Mouse (Mus musculus) lung, embryonic 16.5 days (tissue): Measurements from ENCODE around the gene Prr15. TPM values are rescaled to one million over a fixed set of nuclear protein-coding genes. Genes with fewer than 3 reads are reported as not detected.

Source experiments
- ATAC-seq: fragments of 200-750 bp; cut with Nextera tagmentation; 2 replicates; pipeline ENCODE4 v1.8.0; 2017; ENCODE audit warnings: low read depth, mild to moderate bottlenecking, moderate library complexity
- H3K27ac ChIP-seq: fragments of 300-500 bp; sonication (generic); 2 replicates; pipeline ENCODE4 v1.5.1; 2014; ENCODE audit warnings: mild to moderate bottlenecking, control low read depth, low read length
- H3K27me3 ChIP-seq: fragments of 300-500 bp; sonication (generic); 2 replicates; pipeline ENCODE4 v1.6.1; 2014; ENCODE audit warnings: low read depth, low read length, mixed read lengths; ENCODE audit not compliant: control insufficient read depth, insufficient read depth
- H3K36me3 ChIP-seq: fragments of 300-500 bp; sonication (generic); 2 replicates; pipeline ENCODE4 v1.6.1; 2014; ENCODE audit warnings: low read length; ENCODE audit not compliant: control insufficient read depth, insufficient read depth
- H3K4me1 ChIP-seq: fragments of 300-500 bp; sonication (generic); replicated peaks from 2 replicates; pipeline ENCODE4 v1.6.1; 2014; ENCODE audit warnings: low read length, mixed read lengths; ENCODE audit not compliant: control insufficient read depth, insufficient read depth
- H3K4me2 ChIP-seq: fragments of 300-500 bp; sonication (generic); 2 replicates; pipeline ENCODE4 v1.6.1; 2014; ENCODE audit warnings: low read depth, low read length, control low read depth
- H3K4me3 ChIP-seq: fragments of 300-500 bp; sonication (generic); 2 replicates; pipeline ENCODE4 v1.5.1; 2014; ENCODE audit warnings: mild to moderate bottlenecking, low read length, control low read depth
- H3K9ac ChIP-seq: fragments of 300-500 bp; sonication (generic); 2 replicates; pipeline ENCODE4 v1.6.1; 2014; ENCODE audit warnings: low read length, control low read depth
- H3K9me3 ChIP-seq: fragments of 300-500 bp; sonication (generic); 2 replicates; pipeline ENCODE4 v1.6.1; 2016; ENCODE audit warnings: low read length; ENCODE audit not compliant: control insufficient read depth
- WGBS: fragments of 180-500 bp; shearing (Covaris S2); extraction: QIAGEN DNeasy Blood & Tissue Kit; methylation state at CpG from one replicate; pipeline ENCODE4 v1.1.7; 2014; 5-methylcytosine and 5-hydroxymethylcytosine counted together
- polyA plus RNA-seq: library from polyadenylated mRNA; unstranded; fragments of >200 nt; fragmentation: Nextera tagmentation; extraction: Ambion mirVana; gene quantifications from 2 replicates; pipeline ENCODE4 v1.2.1, GENCODE M21; 2015

Prr15 gene
- polyA plus RNA-seq, 1 experiment from 2014 or later: 3.1 TPM

GRCm38 (mm10) chr6:54289774-54290500 lies 35.7 kb upstream of the Prr15 start:
- Histone ChIP-seq H3K4me2 (no peak overlapping the region), H3K9ac (no peak overlapping the region), H3K4me1 (peaks cover 7% of the 10 kb centered on the region), H3K27me3 (no peaks in the 10 kb centered on the region), H3K36me3 (no peaks in the 10 kb centered on the region), H3K4me3 (no peak overlapping the region), H3K27ac (no peak overlapping the region), H3K9me3 (no peaks in the 10 kb centered on the region)
- WGBS: 43% methylated on average over 10 of the region's 10 CpGs
- no peak for ATAC-seq

GRCm38 (mm10) chr6:54297231-54297630 lies 28.4 kb upstream of the Prr15 start:
- 76% methylated on average over 2 of the region's 2 CpGs for WGBS
- Histone ChIP-seq H3K36me3 (peaks cover 2% of the 10 kb centered on the region; the same call in 1 of the 2 replicates), H3K4me3 (no peak overlapping the region), H3K27me3 (no peaks in the 10 kb centered on the region), H3K4me1 (no peaks in the 10 kb centered on the region; the same call in 1 of the 2 replicates), H3K4me2 (no peak overlapping the region), H3K27ac (no peak overlapping the region), H3K9ac (no peak overlapping the region), H3K9me3 (no peaks in the 10 kb centered on the region)
- ATAC-seq: no peak

GRCm38 (mm10) chr6:54299417-54299816 lies 26.2 kb upstream of the Prr15 start:
- Histone ChIP-seq H3K4me2 (no peak overlapping the region), H3K27me3 (no peaks in the 10 kb centered on the region), H3K4me1 (no peaks in the 10 kb centered on the region; the same call in 1 of the 2 replicates), H3K9me3 (no peaks in the 10 kb centered on the region), H3K4me3 (no peak overlapping the region), H3K27ac (peak overlapping the region; percentile 17; the same call in 1 of the 2 replicates), H3K36me3 (peaks cover 2% of the 10 kb centered on the region; the same call in 1 of the 2 replicates), H3K9ac (no peak overlapping the region)
- ATAC-seq: peak; percentile 60; the same call in 1 of the 2 replicates
- 49% methylated on average over 2 of the region's 2 CpGs for WGBS

GRCm38 (mm10) chr6:54305777-54306176 lies 19.9 kb upstream of the Prr15 start:
- Histone ChIP-seq H3K4me1 (no peaks in the 10 kb centered on the region), H3K36me3 (no peaks in the 10 kb centered on the region), H3K9me3 (no peaks in the 10 kb centered on the region), H3K4me2 (no peak overlapping the region), H3K27me3 (no peaks in the 10 kb centered on the region), H3K27ac (no peak overlapping the region), H3K4me3 (no peak overlapping the region), H3K9ac (no peak overlapping the region)
- no peak for ATAC-seq
- 71% methylated on average over 1 of the region's 1 CpGs for WGBS

GRCm38 (mm10) chr6:54313071-54313470 lies 12.6 kb upstream of the Prr15 start:
- Histone ChIP-seq H3K27me3 (no peaks in the 10 kb centered on the region), H3K27ac (no peak overlapping the region), H3K36me3 (no peaks in the 10 kb centered on the region), H3K9ac (no peak overlapping the region), H3K4me2 (no peak overlapping the region), H3K9me3 (no peaks in the 10 kb centered on the region), H3K4me3 (no peak overlapping the region), H3K4me1 (no peaks in the 10 kb centered on the region)
- no peak for ATAC-seq
- WGBS: 83% methylated on average over 2 of the region's 2 CpGs

GRCm38 (mm10) chr6:54318618-54319017 lies 7.0 kb upstream of the Prr15 start:
- Histone ChIP-seq H3K27me3 (no peaks in the 10 kb centered on the region; the same call in 1 of the 2 replicates), H3K27ac (no peak overlapping the region), H3K4me2 (no peak overlapping the region), H3K9me3 (no peaks in the 10 kb centered on the region), H3K36me3 (no peaks in the 10 kb centered on the region), H3K4me1 (no peaks in the 10 kb centered on the region), H3K4me3 (no peak overlapping the region), H3K9ac (no peak overlapping the region)
- no peak for ATAC-seq
- 81% methylated on average over 9 of the region's 9 CpGs for WGBS

- Histone ChIP-seq H3K27ac (no peak overlapping the region), H3K4me3 (no peak overlapping the region), H3K27me3 (no peaks in the 10 kb centered on the region; the same call in 1 of the 2 replicates), H3K9me3 (no peaks in the 10 kb centered on the region), H3K4me1 (no peaks in the 10 kb centered on the region), H3K36me3 (no peaks in the 10 kb centered on the region), H3K9ac (no peak overlapping the region), H3K4me2 (no peak overlapping the region)
- no peak for ATAC-seq
- 79% methylated on average over 3 of the region's 3 CpGs for WGBS
Observed at GRCm38 (mm10) chr6:54319198-54319597, 6.4 kb upstream of the Prr15 start.

- no peaks in the 10 kb centered on the region for H3K36me3 ChIP-seq
- H3K27ac ChIP-seq: no peak overlapping the region
- H3K4me2 ChIP-seq: no peak overlapping the region
- no peak overlapping the region for H3K4me3 ChIP-seq
- H3K9me3 ChIP-seq: no peaks in the 10 kb centered on the region
- H3K9ac ChIP-seq: no peak overlapping the region
- no peaks in the 10 kb centered on the region for H3K4me1 ChIP-seq
- 68% methylated on average over 1 of the region's 1 CpGs for WGBS
- no peaks in the 10 kb centered on the region; the same call in 1 of the 2 replicates for H3K27me3 ChIP-seq
- ATAC-seq: no peak
Observed at GRCm38 (mm10) chr6:54320236-54320635, 5.4 kb upstream of the Prr15 start.

- H3K9me3 ChIP-seq: no peaks in the 10 kb centered on the region
- peak; percentile 88 for ATAC-seq
- peaks cover 9% of the 10 kb centered on the region for H3K27me3 ChIP-seq
- peak overlapping the region; percentile 49 for H3K4me3 ChIP-seq
- H3K9ac ChIP-seq: peak overlapping the region; percentile 58
- peaks cover 10% of the 10 kb centered on the region; the same call in 1 of the 2 replicates for H3K4me1 ChIP-seq
- H3K36me3 ChIP-seq: no peaks in the 10 kb centered on the region
- 1% methylated on average over 53 of the region's 53 CpGs for WGBS
- H3K4me2 ChIP-seq: peak overlapping the region; percentile 96
- H3K27ac ChIP-seq: no peak overlapping the region
Observed at GRCm38 (mm10) chr6:54326671-54327625, 1.3 kb downstream of the Prr15 start.
